Mouse (Mus musculus): Measurements from ENCODE around the gene Gm21292. TPM values are rescaled to one million over a fixed set of nuclear protein-coding genes. Genes with fewer than 3 reads are reported as not detected.
"Not testable (repeated sequence)": the region's sequence is repeated elsewhere in the genome, so short reads cannot be mapped to it uniquely, and the experiment has no call there.

The Gm21292 gene
- total RNA-seq (2014; fragmentation: Nextera tagmentation), result not detected in 2 replicates
- not detected in 2 replicates for total RNA-seq (2017)
- polyA plus RNA-seq (2012), result not detected in 2 replicates

- not testable (repeated sequence) for DNase-seq (ENCODE audit: low spot score); ATAC-seq (ENCODE audit: extremely low read depth, insufficient number of reproducible peaks, low FRiP score, poor library complexity, severe bottlenecking); H3K27me3 ChIP-seq (ENCODE audit: insufficient read depth, low read length); H3K4me3 ChIP-seq (ENCODE audit: low read depth, low read length); H3K9me3 ChIP-seq (replicated peaks); H3K4me1 ChIP-seq (ENCODE audit: insufficient read depth, low read depth, low read length); H3K36me3 ChIP-seq (replicated peaks)
Measured at GRCm38 (mm10) chrY:9133824-9134223, at the start of gene Gm21292. Gm21292 (minus strand) TSS chrY:9133924.

Other genes with a start within 250 kb of the Gm21292 start
- not detected in 2 replicates for gene Gm21721, start 68.3 kb upstream of the Gm21292 start, total RNA-seq (2014; fragmentation: Nextera tagmentation)
- gene Gm21721, start 68.3 kb upstream of the Gm21292 start, total RNA-seq (2017), result not detected in 2 replicates
- not detected in 2 replicates for gene Gm21721, start 68.3 kb upstream of the Gm21292 start, polyA plus RNA-seq (2012)
- gene Gm21812, start 213.3 kb upstream of the Gm21292 start, total RNA-seq (2014; fragmentation: Nextera tagmentation), result not detected in 2 replicates
- gene Gm21812, start 213.3 kb upstream of the Gm21292 start, total RNA-seq (2017), result not detected in 2 replicates
- gene Gm21812, start 213.3 kb upstream of the Gm21292 start, polyA plus RNA-seq (2012), result not detected in 2 replicates